Mouse (Mus musculus) heart, embryonic 11.5 days (tissue): ENCODE results near the gene Art5. TPM values are rescaled to one million over a fixed set of nuclear protein-coding genes. Genes with fewer than 3 reads are reported as not detected.
"Not testable (repeated sequence)": the region's sequence is repeated elsewhere in the genome, so short reads cannot be mapped to it uniquely, and the experiment has no call there.

Experiments used
- ATAC-seq: fragments of 200-750 bp; cut with Nextera tagmentation; replicated peaks from 2 replicates; pipeline ENCODE4 v1.8.0; 2017; ENCODE audit warnings: moderate library complexity; ENCODE audit not compliant: insufficient number of reproducible peaks, low FRiP score, low TSS enrichment
- H3K27ac ChIP-seq: fragments of 300-500 bp; sonication (generic); 2 replicates; pipeline ENCODE4 v1.5.1; 2014; ENCODE audit warnings: mild to moderate bottlenecking, low read depth, low read length
- H3K27me3 ChIP-seq: fragments of 300-500 bp; sonication (generic); 2 replicates; pipeline ENCODE4 v1.6.1; 2014; ENCODE audit warnings: mild to moderate bottlenecking, low read length, mixed read lengths; ENCODE audit not compliant: control insufficient read depth, insufficient read depth
- H3K36me3 ChIP-seq: fragments of 300-500 bp; sonication (generic); 2 replicates; pipeline ENCODE4 v1.6.1; 2014; ENCODE audit warnings: mild to moderate bottlenecking, low read length, moderate library complexity, mixed read lengths; ENCODE audit not compliant: control insufficient read depth, insufficient read depth
- H3K4me1 ChIP-seq: fragments of 300-500 bp; sonication (generic); 2 replicates; pipeline ENCODE4 v1.6.1; 2014; ENCODE audit warnings: low read length; ENCODE audit not compliant: control insufficient read depth, insufficient read depth
- H3K4me2 ChIP-seq: fragments of 300-500 bp; sonication (generic); 2 replicates; pipeline ENCODE4 v1.6.1; 2014; ENCODE audit warnings: mild to moderate bottlenecking, moderate library complexity
- H3K4me3 ChIP-seq: fragments of 300-500 bp; sonication (generic); 2 replicates; pipeline ENCODE4 v1.5.1; 2014; ENCODE audit warnings: low read depth, low read length
- H3K9ac ChIP-seq: fragments of 300-500 bp; sonication (generic); 2 replicates; pipeline ENCODE4 v1.6.1; 2014; ENCODE audit warnings: mild to moderate bottlenecking, low read depth, low read length, moderate library complexity
- H3K9me3 ChIP-seq: fragments of 300-500 bp; sonication (generic); replicated peaks from 2 replicates; pipeline ENCODE4 v1.6.1; 2016; ENCODE audit warnings: low read length; ENCODE audit not compliant: control insufficient read depth
- WGBS: fragments of 180-500 bp; shearing (Covaris S2); extraction: QIAGEN DNeasy Blood & Tissue Kit; methylation state at CpG from one replicate; pipeline ENCODE4 v1.1.7; 2014; ENCODE audit not compliant: insufficient replicate concordance; 5-methylcytosine and 5-hydroxymethylcytosine counted together
- polyA plus RNA-seq: library from polyadenylated mRNA; unstranded; fragments of >200 nt; fragmentation: Nextera tagmentation; extraction: Ambion mirVana; gene quantifications from 2 replicates; pipeline ENCODE4 v1.2.1, GENCODE M21; 2014

The Art5 gene
- polyA plus RNA-seq, 1 experiment from 2014 or later: 0.84 TPM

GRCm38 (mm10) chr7:102076714-102077296 lies 32.5 kb downstream of the Art5 start:
- Histone ChIP-seq H3K4me3 (no peak overlapping the region), H3K27me3 (no peaks in the 10 kb centered on the region), H3K9ac (no peak overlapping the region), H3K9me3 (no peaks in the 10 kb centered on the region), H3K36me3 (peaks cover 50% of the 10 kb centered on the region), H3K4me1 (no peaks in the 10 kb centered on the region), H3K27ac (no peak overlapping the region), H3K4me2 (no peak overlapping the region)
- WGBS: 81% methylated on average over 7 of the region's 7 CpGs
- ATAC-seq: no peak

- peaks cover 14% of the 10 kb centered on the region for H3K4me1 ChIP-seq
- H3K36me3 ChIP-seq: no peaks in the 10 kb centered on the region
- ATAC-seq: no peak
- no peak overlapping the region for H3K27ac ChIP-seq
- H3K4me3 ChIP-seq: peak overlapping the region; percentile 82
- 74% methylated on average over 6 of the region's 6 CpGs for WGBS
- H3K4me2 ChIP-seq: peak overlapping the region; percentile 87
- no peaks in the 10 kb centered on the region for H3K9me3 ChIP-seq
- H3K27me3 ChIP-seq: no peaks in the 10 kb centered on the region
- peak overlapping the region; percentile 86 for H3K9ac ChIP-seq
Measured at GRCm38 (mm10) chr7:102066363-102066762, 42.9 kb downstream of the Art5 start.

- Histone ChIP-seq H3K4me3 (peak within 1 kb of the TSS; percentile 82), H3K4me2 (peak within 1 kb of the TSS; percentile 87), H3K9ac (peak within 1 kb of the TSS; percentile 86), H3K27ac (peak within 1 kb of the TSS; percentile 74), H3K27me3 (no peaks in the 10 kb centered on the region), H3K9me3 (no peaks in the 10 kb centered on the region), H3K36me3 (no peaks in the 10 kb centered on the region), H3K4me1 (peaks cover 14% of the 10 kb centered on the region)
- whole genome bisulfite sequencing: under 1% methylated on average over 56 of the region's 56 CpGs
- peak; percentile 96 for ATAC-seq
Measured at GRCm38 (mm10) chr7:102065046-102065891, 44.0 kb downstream of the Art5 start, which contains the start of the genes Rnf121, Xndc1 and Xntrpc. Rnf121 (minus strand) TSS chr7:102065469. Xndc1 (plus strand) TSS chr7:102065511. Xntrpc (plus strand) TSS chr7:102065713.

GRCm38 (mm10) chr7:102064655-102065045 lies 44.6 kb downstream of the Art5 start:
- 0 out of 2 replicates have a peak, but pooled peaks have one; percentile 6 for ATAC-seq
- no peaks in the 10 kb centered on the region for H3K9me3 ChIP-seq

GRCm38 (mm10) chr7:102063891-102064290 lies 45.4 kb downstream of the Art5 start:
- H3K4me1 ChIP-seq: peaks cover 14% of the 10 kb centered on the region
- H3K36me3 ChIP-seq: 0 out of 2 replicates have a peak, but pooled peaks cover 2% of the 10 kb centered on the region
- peak overlapping the region; percentile 82 for H3K4me3 ChIP-seq
- WGBS: 51% methylated on average over 9 of the region's 9 CpGs
- no peaks in the 10 kb centered on the region for H3K9me3 ChIP-seq
- no peak overlapping the region for H3K27ac ChIP-seq
- H3K4me2 ChIP-seq: peak overlapping the region; percentile 87
- no peak overlapping the region for H3K9ac ChIP-seq
- no peak for ATAC-seq
- no peaks in the 10 kb centered on the region for H3K27me3 ChIP-seq

More at GRCm38 (mm10) chr7:102064655-102065045, 44.6 kb downstream of the Art5 start:
- Histone ChIP-seq H3K4me3 (peak overlapping the region; percentile 82), H3K27ac (peak overlapping the region; percentile 74), H3K4me2 (peak overlapping the region; percentile 87), H3K27me3 (no peaks in the 10 kb centered on the region), H3K9ac (peak overlapping the region; percentile 86), H3K4me1 (peaks cover 14% of the 10 kb centered on the region), H3K36me3 (no peaks in the 10 kb centered on the region)
- WGBS: 0% methylated on average over 9 of the region's 9 CpGs

GRCm38 (mm10) chr7:102062203-102062602 lies 47.1 kb downstream of the Art5 start:
- Histone ChIP-seq H3K36me3 (0 out of 2 replicates have a peak, but pooled peaks cover 2% of the 10 kb centered on the region), H3K9ac (no peak overlapping the region), H3K9me3 (no peaks in the 10 kb centered on the region), H3K27me3 (no peaks in the 10 kb centered on the region), H3K4me2 (no peak overlapping the region), H3K27ac (no peak overlapping the region), H3K4me3 (no peak overlapping the region), H3K4me1 (peaks cover 14% of the 10 kb centered on the region)
- no peak for ATAC-seq
- 78% methylated on average over 1 of the region's 1 CpGs for WGBS

GRCm38 (mm10) chr7:102061353-102061752 lies 47.9 kb downstream of the Art5 start:
- H3K9ac ChIP-seq: no peak overlapping the region
- no peak overlapping the region for H3K4me2 ChIP-seq
- WGBS: 70% methylated on average over 3 of the region's 3 CpGs
- H3K4me1 ChIP-seq: peaks cover 11% of the 10 kb centered on the region
- 0 out of 2 replicates have a peak, but pooled peaks cover 2% of the 10 kb centered on the region for H3K36me3 ChIP-seq
- no peak overlapping the region for H3K4me3 ChIP-seq
- no peak for ATAC-seq
- H3K27me3 ChIP-seq: no peaks in the 10 kb centered on the region
- H3K9me3 ChIP-seq: no peaks in the 10 kb centered on the region
- H3K27ac ChIP-seq: no peak overlapping the region

- not testable (repeated sequence) for ATAC-seq
Measured at GRCm38 (mm10) chr7:102048524-102048923, 60.8 kb downstream of the Art5 start.

More at GRCm38 (mm10) chr7:102048524-102048923, 60.8 kb downstream of the Art5 start:
- H3K9ac ChIP-seq, H3K4me1 ChIP-seq, H3K9me3 ChIP-seq, H3K36me3 ChIP-seq, H3K4me2 ChIP-seq, H3K27me3 ChIP-seq, H3K27ac ChIP-seq, H3K4me3 ChIP-seq: not testable (repeated sequence)
